Mouse (Mus musculus): Measurements from ENCODE around the gene Trpv3. TPM values are rescaled to one million over a fixed set of nuclear protein-coding genes. Genes with fewer than 3 reads are reported as not detected.

Gene Trpv3
- polyA plus RNA-seq (2017; shearing (Covaris generic)), result not detected

GRCm38 (mm10) chr11:73267267-73267666 lies at the start of gene Trpv3:
TSS of gene Trpv3 (plus strand) at chr11:73267388.

GRCm38 (mm10) chr11:73233992-73234391 lies 33.2 kb upstream of the Trpv3 start, which contains the start of gene Trpv1:
TSS of gene Trpv1 (plus strand) at chr11:73234292.

GRCm38 (mm10) chr11:73329442-73329841 lies 62.3 kb downstream of the Trpv3 start, which contains the start of the genes Aspa, Gm49340 and Spata22:
TSS of gene Aspa (minus strand) at chr11:73329596.
TSS of gene Gm49340 (plus strand) at chr11:73329741.
TSS of gene Spata22 (plus strand) at chr11:73329741.

Other genes starting within 250 kb of the Trpv3 start
- 4.6 TPM for gene Camkk1, start 248.4 kb upstream of the Trpv3 start, polyA plus RNA-seq (2017; shearing (Covaris generic))
- 7.5 TPM for gene Ncbp3, start 219.6 kb upstream of the Trpv3 start, polyA plus RNA-seq (2017; shearing (Covaris generic))
- gene Itgae, start 176.8 kb upstream of the Trpv3 start, polyA plus RNA-seq (2017; shearing (Covaris generic)), result 0.67 TPM
- gene Haspin, start 129.1 kb upstream of the Trpv3 start, polyA plus RNA-seq (2017; shearing (Covaris generic)), result 2.0 TPM
- not detected for gene P2rx5, start 107.0 kb upstream of the Trpv3 start, polyA plus RNA-seq (2017; shearing (Covaris generic))
- gene Emc6, start 90.4 kb upstream of the Trpv3 start, polyA plus RNA-seq (2017; shearing (Covaris generic)), result 75.4 TPM
- gene Tax1bp3, start 90.3 kb upstream of the Trpv3 start, polyA plus RNA-seq (2017; shearing (Covaris generic)), result 12.5 TPM
- gene Ctns, start 68.3 kb upstream of the Trpv3 start, polyA plus RNA-seq (2017; shearing (Covaris generic)), result 9.9 TPM
- 4.3 TPM for gene Shpk, start 67.9 kb upstream of the Trpv3 start, polyA plus RNA-seq (2017; shearing (Covaris generic))
- not detected for gene Trpv1, start 33.1 kb upstream of the Trpv3 start, polyA plus RNA-seq (2017; shearing (Covaris generic))
- 0.41 TPM for gene Aspa, start 62.2 kb downstream of the Trpv3 start, polyA plus RNA-seq (2017; shearing (Covaris generic))
- not detected for gene Gm49340, start 62.4 kb downstream of the Trpv3 start, polyA plus RNA-seq (2017; shearing (Covaris generic))
- not detected for gene Spata22, start 62.4 kb downstream of the Trpv3 start, polyA plus RNA-seq (2017; shearing (Covaris generic))
- not detected for gene Olfr20, start 83.4 kb downstream of the Trpv3 start, polyA plus RNA-seq (2017; shearing (Covaris generic))
- gene Olfr376, start 103.9 kb downstream of the Trpv3 start, polyA plus RNA-seq (2017; shearing (Covaris generic)), result not detected
- gene Olfr1, start 132.2 kb downstream of the Trpv3 start, polyA plus RNA-seq (2017; shearing (Covaris generic)), result not detected
- gene Olfr378, start 161.1 kb downstream of the Trpv3 start, polyA plus RNA-seq (2017; shearing (Covaris generic)), result not detected
- not detected for gene Olfr380, start 190.1 kb downstream of the Trpv3 start, polyA plus RNA-seq (2017; shearing (Covaris generic))
- not detected for gene Olfr381, start 224.2 kb downstream of the Trpv3 start, polyA plus RNA-seq (2017; shearing (Covaris generic))
- gene Olfr382, start 249.8 kb downstream of the Trpv3 start, polyA plus RNA-seq (2017; shearing (Covaris generic)), result not detected

All from effector memory CD4-positive, alpha-beta T cell, adult 5 months (primary cell).